Mouse (Mus musculus) right cerebral cortex, adult 2 months (tissue): ENCODE measurements at regions not wholly inside any gene's neighbourhood (a gene's known extent, or its start where the extent isn't known, plus 50 kb on each side); places are given as distances from the start of the nearest gene placed in this dataset.

Source experiments
- DNase-seq, 2 experiments: peaks; one replicate each; pipeline ENCODE4 v3.0.0; 2021 to 2022; ENCODE audit warnings: low spot score in 2 of 2

DNA sequence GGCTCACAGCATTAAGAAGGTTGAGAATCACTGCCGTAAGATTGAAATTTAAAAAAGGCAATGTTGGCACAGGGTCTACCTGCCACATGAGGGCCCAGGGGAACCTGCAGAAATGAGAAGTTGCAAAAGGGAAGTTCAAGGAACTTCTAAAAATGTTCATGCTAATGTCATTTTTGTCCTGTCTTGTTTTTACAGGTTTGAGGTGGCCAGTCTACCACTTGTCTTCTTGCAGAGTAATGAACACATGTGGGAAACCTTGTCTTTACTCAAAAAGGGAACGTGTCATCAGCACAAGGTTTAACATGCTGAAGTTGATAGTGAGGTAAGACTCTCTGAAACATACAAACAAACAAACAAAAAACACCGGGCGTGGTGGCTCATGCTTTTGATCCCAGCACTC, 71.4 kb upstream of the Nanos1 start:
- no peak for DNase-seq

GRCm38 (mm10) chr19:60682283-60682682, 73.5 kb upstream of the Nanos1 start:
- peak; percentile 36 to 37 for DNase-seq

- DNase-seq: no peak
Measured at GRCm38 (mm10) chr19:60681481-60681880, 74.3 kb upstream of the Nanos1 start.

DNA sequence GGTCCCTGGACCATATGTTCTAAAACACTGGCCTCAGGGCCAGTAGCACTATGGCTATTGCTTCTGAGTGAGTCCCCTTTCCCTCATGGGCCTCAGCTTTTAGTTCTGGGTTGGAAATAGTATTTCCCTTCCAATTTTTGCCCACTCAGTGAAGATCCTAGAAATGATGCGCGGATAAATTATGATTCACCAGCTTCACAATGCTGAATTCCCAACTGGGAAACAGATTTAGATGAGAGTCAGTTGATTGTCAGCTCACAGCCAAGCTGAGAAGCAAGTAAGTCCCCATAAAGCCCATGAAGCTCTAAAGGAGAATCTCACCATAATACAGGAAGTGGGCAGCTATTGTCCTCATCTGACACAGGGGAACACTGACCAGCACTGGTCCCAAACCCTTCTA, 77.6 kb upstream of the Nanos1 start:
- DNase-seq: no peak

GRCm38 (mm10) chr19:60674953-60675472, 80.8 kb upstream of the Nanos1 start:
- peak in 1 of 2 experiments; percentile 6 for DNase-seq

- no peak for DNase-seq
Measured at GRCm38 (mm10) chr19:60670781-60671180, 85.0 kb upstream of the Nanos1 start.

GRCm38 (mm10) chr19:60665842-60666241, 85.0 kb upstream of the Cacul1 start:
- DNase-seq: no peak

DNA sequence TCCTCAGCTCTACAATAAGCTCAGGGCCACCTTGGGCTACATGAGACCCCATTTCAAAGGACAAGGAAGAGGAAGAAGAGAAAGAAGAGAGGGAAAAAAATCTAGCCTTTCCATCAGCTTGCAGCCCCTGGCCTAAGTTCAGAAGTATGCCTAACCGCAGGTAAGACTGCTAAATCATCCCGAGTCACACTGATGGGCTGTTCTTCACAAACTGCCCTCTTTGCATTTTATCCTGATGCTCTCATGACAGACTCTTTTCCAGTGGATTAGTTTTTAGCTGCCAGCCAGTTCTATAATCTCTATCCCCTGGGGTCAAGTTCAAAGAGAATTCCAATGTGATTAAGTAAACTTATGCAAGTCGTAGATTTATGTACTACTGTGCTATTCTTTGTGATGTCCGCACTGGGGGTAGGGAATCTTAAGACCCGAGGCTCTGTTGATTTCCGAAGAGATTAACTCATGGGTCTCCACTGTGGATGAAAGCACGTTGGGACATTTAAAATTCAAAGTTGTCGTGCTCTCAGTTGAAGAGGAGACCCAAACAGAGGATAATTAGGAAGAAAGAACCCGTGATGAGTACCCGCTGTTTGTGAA, 70.4 kb upstream of the Cacul1 start:
- DNase-seq: no peak

DNA sequence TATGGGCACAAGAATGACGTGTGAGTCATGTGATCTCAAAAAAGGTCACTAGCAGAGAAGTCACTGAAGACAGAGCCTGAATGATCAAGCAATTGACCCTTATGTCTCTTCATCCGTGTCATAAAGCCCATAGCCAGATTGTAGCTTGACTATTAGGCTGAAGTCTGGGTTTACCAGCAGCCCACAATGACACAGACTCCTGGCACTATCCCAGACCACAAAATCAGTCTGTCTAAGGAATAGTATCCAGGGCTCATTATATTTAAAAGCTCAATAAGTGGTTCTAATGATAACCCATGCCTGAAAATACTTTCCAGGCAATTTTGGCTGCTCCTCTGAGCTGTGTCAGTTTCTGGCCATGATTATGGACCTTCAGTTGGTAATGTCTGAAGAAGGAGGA, 59.2 kb upstream of the Cacul1 start:
- no peak for DNase-seq
